Mouse (Mus musculus): ENCODE data around the gene Dok1.

Dok1 gene

GRCm38 (mm10) chr6:83049367-83049766 is 16.1 kb upstream of the Dok1 start:
- DNase-seq (ENCODE audit: low spot score): no peak

- DNase-seq (ENCODE audit: low spot score): no peak
Observed at GRCm38 (mm10) chr6:83044742-83045141, 11.5 kb upstream of the Dok1 start.

- DNase-seq (ENCODE audit: low spot score): no peak
Observed at GRCm38 (mm10) chr6:83043993-83044392, 10.7 kb upstream of the Dok1 start.

GRCm38 (mm10) chr6:83043561-83043960 is 10.3 kb upstream of the Dok1 start:
- no peak for DNase-seq (ENCODE audit: low spot score)

GRCm38 (mm10) chr6:83040601-83041000 is 7.3 kb upstream of the Dok1 start:
- no peak for DNase-seq (ENCODE audit: low spot score)

- DNase-seq (ENCODE audit: low spot score): peak; percentile 96
Observed at GRCm38 (mm10) chr6:83038496-83039012, 5.3 kb upstream of the Dok1 start.

- no peak for DNase-seq (ENCODE audit: low spot score)
Observed at GRCm38 (mm10) chr6:83037188-83037587, 3.9 kb upstream of the Dok1 start.

GRCm38 (mm10) chr6:83034463-83035055 is 1.3 kb upstream of the Dok1 start:
- DNase-seq (ENCODE audit: low spot score): no peak

GRCm38 (mm10) chr6:83032769-83033191 is 491 bp downstream of the Dok1 start:
- peak; percentile 63 for DNase-seq (ENCODE audit: low spot score)

GRCm38 (mm10) chr6:83031921-83032590 is 1.2 kb downstream of the Dok1 start:
- no peak for DNase-seq (ENCODE audit: low spot score)

- DNase-seq (ENCODE audit: low spot score): no peak
Observed at GRCm38 (mm10) chr6:83031111-83031510, 2.2 kb downstream of the Dok1 start.

GRCm38 (mm10) chr6:83029777-83030176 is 3.5 kb downstream of the Dok1 start:
- DNase-seq (ENCODE audit: low spot score): no peak

- no peak for DNase-seq (ENCODE audit: low spot score)
Observed at GRCm38 (mm10) chr6:83027706-83028105, 5.6 kb downstream of the Dok1 start.

- DNase-seq (ENCODE audit: low spot score): no peak
Observed at GRCm38 (mm10) chr6:83027293-83027692, 6.0 kb downstream of the Dok1 start.

- no peak for DNase-seq (ENCODE audit: low spot score)
Observed at GRCm38 (mm10) chr6:83025221-83025620, 8.1 kb downstream of the Dok1 start.

- DNase-seq (ENCODE audit: low spot score): no peak
Observed at GRCm38 (mm10) chr6:83024421-83024820, 8.8 kb downstream of the Dok1 start.

GRCm38 (mm10) chr6:83023786-83024185 is 9.5 kb downstream of the Dok1 start:
- DNase-seq (ENCODE audit: low spot score): no peak

GRCm38 (mm10) chr6:83023008-83023407 is 10.3 kb downstream of the Dok1 start:
- DNase-seq (ENCODE audit: low spot score): no peak

- no peak for DNase-seq (ENCODE audit: low spot score)
Observed at GRCm38 (mm10) chr6:83020836-83021593, 12.3 kb downstream of the Dok1 start.

GRCm38 (mm10) chr6:83020121-83020520 is 13.2 kb downstream of the Dok1 start:
- DNase-seq (ENCODE audit: low spot score): no peak

GRCm38 (mm10) chr6:83019044-83019443 is 14.2 kb downstream of the Dok1 start:
- DNase-seq (ENCODE audit: low spot score): no peak

- DNase-seq (ENCODE audit: low spot score): no peak
Observed at GRCm38 (mm10) chr6:83017190-83017589, 16.1 kb downstream of the Dok1 start.

- DNase-seq (ENCODE audit: low spot score): no peak
Observed at GRCm38 (mm10) chr6:83015749-83016148, 17.5 kb downstream of the Dok1 start.
